Mouse (Mus musculus): Measurements from ENCODE around the gene Nfkbil1. TPM values are rescaled to one million over a fixed set of nuclear protein-coding genes. Genes with fewer than 3 reads are reported as not detected.

Nfkbil1 gene
- polyA plus RNA-seq, 1 experiment, result 16.9 TPM

DNA sequence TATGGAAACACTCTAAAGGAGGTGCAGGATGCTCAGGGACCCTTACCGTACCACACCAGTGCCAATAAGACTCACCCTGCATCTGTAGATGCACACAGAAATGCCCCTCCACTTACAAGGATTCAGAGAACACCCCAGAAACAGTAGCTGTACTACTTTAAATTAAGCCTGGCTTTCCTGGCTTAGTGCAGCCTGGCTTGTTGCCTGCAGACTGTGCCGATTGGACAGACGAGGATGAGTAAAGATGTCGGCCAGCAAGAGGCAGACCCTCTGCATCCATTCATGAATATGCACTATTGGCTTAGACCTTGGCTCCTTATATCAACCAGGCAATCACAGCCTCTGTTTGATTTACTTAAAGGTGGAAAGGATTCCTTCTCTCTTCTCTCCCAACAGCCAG is 24.0 kb upstream of the Nfkbil1 start:
- H3K27me3 ChIP-seq (ENCODE audit: control insufficient read depth, insufficient read depth, low read length), result no peaks in the 10 kb centered on the region
- H3K36me3 ChIP-seq (ENCODE audit: control insufficient read depth, insufficient read depth, low read length), result peaks cover 9% of the 10 kb centered on the region
- no peak overlapping the region for H3K4me3 ChIP-seq (ENCODE audit: extremely low read depth, insufficient read depth, insufficient read length)
- DNase-seq (ENCODE audit: low read depth in 1 of 2, low spot score in 2 of 2), result no peak
- 87% methylated on average over 4 of the region's 4 CpGs for WGBS
- TF ChIP-seq CTCF (IDR thresholded peaks at IDR 0.05; ENCODE audit: extremely low read depth, insufficient read depth, insufficient read length, insufficient replicate concordance), result no peak
- no peak for TF ChIP-seq POLR2A (IDR thresholded peaks at IDR 0.05; ENCODE audit: low read depth, low read length)
- peak overlapping the region; percentile 98 for H3K27ac ChIP-seq (ENCODE audit: insufficient read depth, low read length)
- H3K4me1 ChIP-seq (ENCODE audit: control insufficient read depth, insufficient read depth, insufficient read length), result peaks cover 16% of the 10 kb centered on the region; the same call in 1 of the 2 replicates

DNA sequence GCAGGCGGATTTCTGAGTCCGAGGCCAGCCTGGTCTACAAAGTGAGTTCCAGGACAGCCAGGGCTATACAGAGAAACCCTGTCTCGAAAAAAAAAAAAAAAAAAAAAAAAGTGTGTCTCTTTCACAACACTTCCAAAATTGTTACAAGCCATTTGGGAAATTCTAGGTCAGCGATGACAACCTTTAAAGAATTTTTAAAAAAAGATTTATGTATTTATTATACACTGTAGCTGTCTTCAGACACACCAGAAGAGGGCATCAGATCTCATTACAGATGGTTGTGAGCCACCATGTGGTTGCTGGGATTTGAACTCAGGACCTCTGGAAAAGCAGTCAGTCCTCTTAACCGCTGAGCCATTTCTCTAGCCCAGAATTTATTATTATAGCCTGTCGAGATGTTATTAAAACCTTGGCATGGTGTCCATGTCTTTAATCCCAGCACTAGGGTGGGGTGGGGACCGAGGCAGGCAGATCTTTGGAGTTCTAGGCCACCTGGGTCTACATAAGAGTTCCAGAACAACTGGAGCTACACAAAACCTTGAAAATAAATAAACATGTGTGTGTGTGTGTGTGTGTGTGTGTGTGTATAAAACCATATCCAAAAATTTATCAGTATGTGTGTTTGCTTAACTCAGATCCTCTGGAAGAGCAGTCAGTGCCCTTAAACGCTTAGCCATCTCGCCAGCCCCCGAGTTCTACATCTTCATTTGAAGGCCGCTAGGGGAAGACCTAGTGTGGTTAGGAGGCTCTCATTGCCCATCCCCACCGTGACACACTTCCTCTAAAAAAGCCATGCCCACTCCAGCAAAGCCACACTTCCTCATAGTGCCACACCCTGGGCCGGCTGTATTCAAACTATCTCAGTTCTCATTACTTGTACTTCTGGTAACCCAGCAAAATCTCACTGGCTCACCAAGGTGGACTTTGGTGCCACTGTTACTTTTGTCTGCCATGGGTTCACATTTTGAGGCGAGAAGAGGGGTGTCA is 23.2 kb upstream of the Nfkbil1 start:
- Histone ChIP-seq H3K27ac (ENCODE audit: insufficient read depth, low read length) (peak overlapping the region; percentile 98), H3K4me3 (ENCODE audit: extremely low read depth, insufficient read depth, insufficient read length) (peak overlapping the region; percentile 18; the same call in 1 of the 2 replicates), H3K36me3 (ENCODE audit: control insufficient read depth, insufficient read depth, low read length) (peaks cover 6% of the 10 kb centered on the region), H3K27me3 (ENCODE audit: control insufficient read depth, insufficient read depth, low read length) (no peaks in the 10 kb centered on the region), H3K4me1 (ENCODE audit: control insufficient read depth, insufficient read depth, insufficient read length) (peaks cover 16% of the 10 kb centered on the region; the same call in 1 of the 2 replicates)
- WGBS, result 27% methylated on average over 14 of the region's 14 CpGs
- peak; percentile 90 to 94 for DNase-seq (ENCODE audit: low read depth in 1 of 2, low spot score in 2 of 2)
- peak; percentile 19; the same call in 1 of the 2 replicates for TF ChIP-seq POLR2A (IDR thresholded peaks at IDR 0.05; ENCODE audit: low read depth, low read length)
- peak; percentile 8; the same call in 1 of the 2 replicates for TF ChIP-seq CTCF (IDR thresholded peaks at IDR 0.05; ENCODE audit: extremely low read depth, insufficient read depth, insufficient read length, insufficient replicate concordance)

DNA sequence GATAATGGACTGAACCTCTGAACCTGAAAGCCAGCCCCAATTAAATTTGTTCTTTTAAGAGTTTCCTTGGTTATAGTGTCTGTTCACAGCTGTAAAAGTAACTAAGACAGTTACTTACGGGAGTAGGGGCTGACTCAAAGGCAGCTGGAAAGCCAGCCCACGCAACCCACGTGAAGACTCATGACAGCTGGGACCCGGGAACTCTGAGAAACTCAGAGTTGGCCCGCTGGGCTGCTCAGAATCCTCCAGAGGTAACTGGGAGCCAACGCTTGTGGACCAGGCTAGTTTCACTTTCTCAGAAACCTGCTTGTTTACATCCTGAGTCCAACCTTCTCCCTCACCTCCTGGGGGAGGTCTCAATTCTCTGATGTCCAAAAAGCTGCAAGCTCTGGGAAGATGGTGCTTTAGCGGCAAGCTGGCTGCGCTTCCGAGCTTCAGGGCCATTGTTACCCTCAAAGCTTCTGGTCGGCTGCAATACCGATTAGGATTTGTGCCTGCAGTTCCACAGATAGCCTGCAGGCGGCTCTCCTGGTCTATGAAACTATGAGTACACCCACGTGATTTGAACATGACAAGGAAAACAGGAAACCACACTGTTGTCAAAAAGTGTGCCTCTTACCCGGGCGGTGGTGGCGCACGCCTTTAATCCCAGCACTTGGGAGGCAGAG is 22.4 kb upstream of the Nfkbil1 start:
- Histone ChIP-seq H3K27ac (ENCODE audit: insufficient read depth, low read length) (peak overlapping the region; percentile 97), H3K36me3 (ENCODE audit: control insufficient read depth, insufficient read depth, low read length) (peaks cover 11% of the 10 kb centered on the region), H3K4me3 (ENCODE audit: extremely low read depth, insufficient read depth, insufficient read length) (peak overlapping the region; percentile 71), H3K4me1 (ENCODE audit: control insufficient read depth, insufficient read depth, insufficient read length) (peaks cover 16% of the 10 kb centered on the region; the same call in 1 of the 2 replicates), H3K27me3 (ENCODE audit: control insufficient read depth, insufficient read depth, low read length) (no peaks in the 10 kb centered on the region)
- TF ChIP-seq POLR2A (IDR thresholded peaks at IDR 0.05; ENCODE audit: low read depth, low read length) (no peak), CTCF (IDR thresholded peaks at IDR 0.05; ENCODE audit: extremely low read depth, insufficient read depth, insufficient read length, insufficient replicate concordance) (peak; percentile 77; the same call in 1 of the 2 replicates)
- WGBS, result under 1% methylated on average over 17 of the region's 17 CpGs
- peak; percentile 91 to 98 for DNase-seq (ENCODE audit: low read depth in 1 of 2, low spot score in 2 of 2)

- peaks cover 17% of the 10 kb centered on the region for H3K36me3 ChIP-seq (ENCODE audit: control insufficient read depth, insufficient read depth, low read length)
- peak overlapping the region; percentile 97; the same call in 1 of the 2 replicates for H3K27ac ChIP-seq (ENCODE audit: insufficient read depth, low read length)
- no peak overlapping the region for H3K4me3 ChIP-seq (ENCODE audit: extremely low read depth, insufficient read depth, insufficient read length)
- WGBS, result 9% methylated on average over 1 of the region's 1 CpGs
- peaks cover 16% of the 10 kb centered on the region; the same call in 1 of the 2 replicates for H3K4me1 ChIP-seq (ENCODE audit: control insufficient read depth, insufficient read depth, insufficient read length)
- no peak for DNase-seq (ENCODE audit: low read depth in 1 of 2, low spot score in 2 of 2)
- H3K27me3 ChIP-seq (ENCODE audit: control insufficient read depth, insufficient read depth, low read length), result no peaks in the 10 kb centered on the region
- TF ChIP-seq CTCF (IDR thresholded peaks at IDR 0.05; ENCODE audit: extremely low read depth, insufficient read depth, insufficient read length, insufficient replicate concordance) (no peak), POLR2A (IDR thresholded peaks at IDR 0.05; ENCODE audit: low read depth, low read length) (no peak)
Measured at GRCm38 (mm10) chr17:35257378-35257777, 21.8 kb upstream of the Nfkbil1 start.

- TF ChIP-seq POLR2A (IDR thresholded peaks at IDR 0.05; ENCODE audit: low read depth, low read length), result no peak
- no peak for TF ChIP-seq CTCF (IDR thresholded peaks at IDR 0.05; ENCODE audit: extremely low read depth, insufficient read depth, insufficient read length, insufficient replicate concordance)
- H3K27me3 ChIP-seq (ENCODE audit: control insufficient read depth, insufficient read depth, low read length), result no peaks in the 10 kb centered on the region
- H3K36me3 ChIP-seq (ENCODE audit: control insufficient read depth, insufficient read depth, low read length), result peaks cover 29% of the 10 kb centered on the region
- DNase-seq (ENCODE audit: low read depth in 1 of 2, low spot score in 2 of 2), result no peak
- H3K27ac ChIP-seq (ENCODE audit: insufficient read depth, low read length), result no peak overlapping the region
- 83% methylated on average over 4 of the region's 4 CpGs for WGBS
- no peak overlapping the region for H3K4me3 ChIP-seq (ENCODE audit: extremely low read depth, insufficient read depth, insufficient read length)
- H3K4me1 ChIP-seq (ENCODE audit: control insufficient read depth, insufficient read depth, insufficient read length), result peaks cover 12% of the 10 kb centered on the region; the same call in 1 of the 2 replicates
Measured at GRCm38 (mm10) chr17:35255704-35256103, 20.1 kb upstream of the Nfkbil1 start.

GRCm38 (mm10) chr17:35255301-35255700 is 19.7 kb upstream of the Nfkbil1 start:
- no peak for DNase-seq (ENCODE audit: low read depth in 1 of 2, low spot score in 2 of 2)
- WGBS, result 68% methylated on average over 3 of the region's 3 CpGs
- peaks cover 32% of the 10 kb centered on the region for H3K36me3 ChIP-seq (ENCODE audit: control insufficient read depth, insufficient read depth, low read length)
- H3K4me1 ChIP-seq (ENCODE audit: control insufficient read depth, insufficient read depth, insufficient read length), result peaks cover 10% of the 10 kb centered on the region; the same call in 1 of the 2 replicates
- no peak overlapping the region for H3K27ac ChIP-seq (ENCODE audit: insufficient read depth, low read length)
- H3K4me3 ChIP-seq (ENCODE audit: extremely low read depth, insufficient read depth, insufficient read length), result no peak overlapping the region
- H3K27me3 ChIP-seq (ENCODE audit: control insufficient read depth, insufficient read depth, low read length), result no peaks in the 10 kb centered on the region
- TF ChIP-seq POLR2A (IDR thresholded peaks at IDR 0.05; ENCODE audit: low read depth, low read length) (no peak), CTCF (IDR thresholded peaks at IDR 0.05; ENCODE audit: extremely low read depth, insufficient read depth, insufficient read length, insufficient replicate concordance) (no peak)

Data from spleen, adult 2 months (tissue).